Mouse (Mus musculus) E14TG2a.4 (cell line): ENCODE results near the gene Gm17079.
A peak's percentile ranks its signal among the peaks of the same experiment; 100 is the strongest.
"Not testable (repeated sequence)": the region's sequence is repeated elsewhere in the genome, so short reads cannot be mapped to it uniquely, and the experiment has no call there.

Experiments used
- H3K27me3 ChIP-seq: 2 replicates; pipeline ENCODE4 v1.6.1; 2014; ENCODE audit warnings: low read length, control low read depth; ENCODE audit not compliant: insufficient read depth
- H3K36me3 ChIP-seq: 2 replicates; pipeline ENCODE4 v1.6.1; 2014; ENCODE audit warnings: low read length, control low read depth; ENCODE audit not compliant: insufficient read depth
- H3K4me1 ChIP-seq: replicated peaks from 2 replicates; pipeline ENCODE4 v1.6.1; 2014; ENCODE audit warnings: low read depth, low read length, control low read depth
- H3K4me3 ChIP-seq: replicated peaks from 2 replicates; pipeline ENCODE4 v1.5.1; 2014; ENCODE audit warnings: mild to moderate bottlenecking, low read length
- H3K9me3 ChIP-seq: 2 replicates; pipeline ENCODE4 v1.6.1; 2014; ENCODE audit warnings: low read length, control low read depth
- CTCF ChIP-seq: conservative IDR thresholded peaks from 2 replicates; pipeline ENCODE4 v1.5.1; 2014; ENCODE audit warnings: low read length
- NANOG ChIP-seq: IDR thresholded peaks from 2 replicates; pipeline ENCODE4 v1.6.1; 2014; ENCODE audit warnings: borderline replicate concordance, low read length, mixed read lengths
- POU5F1 ChIP-seq: IDR thresholded peaks from 2 replicates; pipeline ENCODE4 v1.6.1; 2014; ENCODE audit warnings: low read length, borderline replicate concordance

Gene Gm17079

DNA sequence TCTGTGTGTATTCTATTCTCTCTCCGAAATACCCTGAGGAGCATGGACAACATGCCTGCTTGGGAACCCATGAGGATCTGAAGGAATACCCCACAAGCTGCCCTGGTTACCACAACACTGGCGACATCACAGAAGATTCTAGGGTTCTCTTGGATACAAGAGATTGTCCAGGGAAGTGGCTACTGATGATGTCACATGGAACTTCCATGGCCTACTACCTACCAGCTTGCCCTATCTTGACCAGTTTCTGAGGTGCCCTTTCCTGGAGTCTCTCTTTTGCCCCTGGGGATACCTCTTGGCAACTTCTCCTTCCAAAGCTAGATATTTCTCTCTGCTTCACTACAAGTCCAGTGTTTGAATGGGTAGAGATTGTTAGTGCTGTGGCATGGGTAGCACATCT is at the start of gene Gm17079:
TSS of gene Gm17079 (minus strand) at position 101 of the 400 bp plus-strand sequence.
- H3K9me3 ChIP-seq, H3K4me1 ChIP-seq, H3K27me3 ChIP-seq, H3K4me3 ChIP-seq, H3K36me3 ChIP-seq: not testable (repeated sequence)

DNA sequence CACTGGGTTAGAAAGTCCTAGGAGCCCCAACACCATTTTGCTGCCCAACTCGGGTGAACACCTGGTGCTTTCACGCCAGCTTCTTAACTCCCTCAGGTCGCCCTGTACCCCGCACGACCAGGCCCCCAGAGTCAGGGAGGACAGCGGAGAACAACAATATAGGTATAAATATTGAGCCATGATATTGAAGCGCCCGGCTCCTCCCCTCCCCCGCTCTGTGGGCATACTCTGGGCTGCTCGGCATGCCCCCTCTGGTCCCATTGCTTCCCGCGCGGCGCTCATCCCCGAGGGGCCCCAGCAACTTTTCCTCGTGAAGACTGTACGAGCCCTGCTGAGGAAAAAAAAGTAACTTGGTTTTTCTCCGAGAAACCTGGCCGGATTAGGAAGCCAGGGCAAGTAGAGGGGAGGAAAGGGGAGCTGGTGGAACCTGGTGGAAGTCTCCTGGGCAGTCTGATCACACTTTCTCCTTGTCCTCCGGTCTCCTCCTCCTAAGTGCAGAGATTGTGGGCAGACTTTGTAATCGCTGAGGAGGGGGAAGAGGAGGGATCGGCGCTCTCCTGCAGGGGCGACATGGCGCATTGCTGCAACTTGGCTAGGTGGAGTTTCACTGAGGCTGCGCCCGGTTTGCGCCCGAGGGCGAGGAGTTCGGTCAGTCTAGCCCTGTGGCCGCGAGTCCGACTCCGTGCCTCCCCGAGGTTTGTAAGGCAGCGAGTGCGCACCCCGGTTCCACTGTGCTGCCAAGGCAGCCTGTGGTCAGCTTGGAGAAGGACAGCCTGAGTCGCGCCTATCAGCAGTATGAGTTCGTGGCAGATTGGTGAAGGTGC is 45.3 kb upstream of the Gm17079 start:
- Histone ChIP-seq H3K9me3 (no peaks in the 10 kb centered on the region), H3K36me3 (no peaks in the 10 kb centered on the region), H3K27me3 (peaks cover 42% of the 10 kb centered on the region), H3K4me3 (peak overlapping the region; percentile 60), H3K4me1 (peaks cover 33% of the 10 kb centered on the region)
- TF ChIP-seq NANOG (no peak), CTCF (no peak), POU5F1 (no peak)

DNA sequence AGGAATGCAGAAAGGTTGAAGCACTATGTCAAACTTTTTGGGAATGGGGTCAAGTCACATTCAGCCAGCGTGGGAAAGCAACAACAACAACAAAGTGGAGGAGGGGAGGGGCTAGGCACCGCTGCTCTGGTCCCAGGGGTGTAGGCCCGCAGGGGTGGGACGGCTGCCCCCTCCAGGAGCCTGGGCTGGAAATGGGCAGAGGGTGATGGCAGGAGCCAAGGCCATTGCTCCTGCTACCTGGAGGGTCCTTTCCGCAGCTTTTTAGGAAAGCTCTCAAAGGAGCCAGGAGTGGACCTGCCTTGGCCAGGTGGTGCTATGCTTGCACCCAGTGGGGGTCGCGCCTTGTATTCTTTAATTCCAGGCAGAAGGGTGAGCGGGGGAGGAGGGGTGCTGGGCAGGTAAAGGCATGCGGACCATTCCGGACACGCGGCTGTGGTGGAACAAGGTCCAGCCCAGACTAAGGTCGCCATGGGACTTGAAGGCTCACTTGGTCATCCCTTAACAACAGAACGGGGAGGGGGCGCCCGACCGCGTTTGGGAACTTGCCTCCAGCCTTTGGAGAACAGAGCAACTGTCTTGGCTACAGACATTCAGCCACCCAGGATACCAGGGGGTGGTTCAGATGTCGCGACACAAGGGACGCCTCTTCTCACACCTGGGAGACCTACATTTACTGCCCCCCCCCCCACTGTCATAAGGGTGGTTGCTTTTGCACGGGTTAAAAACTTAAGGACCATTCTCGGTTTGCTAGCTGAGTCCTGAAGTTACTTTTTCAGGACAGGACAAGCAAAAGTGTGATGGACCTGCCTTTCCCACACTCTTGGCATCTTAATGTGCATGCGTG is 44.1 kb upstream of the Gm17079 start:
- no peaks in the 10 kb centered on the region for H3K36me3 ChIP-seq
- peak overlapping the region; percentile 49; the same call in 1 of the 2 replicates for H3K4me3 ChIP-seq
- no peaks in the 10 kb centered on the region for H3K9me3 ChIP-seq
- TF ChIP-seq POU5F1: no peak
- no peak for TF ChIP-seq CTCF
- TF ChIP-seq NANOG: no peak
- peaks cover 42% of the 10 kb centered on the region for H3K27me3 ChIP-seq
- peaks cover 33% of the 10 kb centered on the region for H3K4me1 ChIP-seq

DNA sequence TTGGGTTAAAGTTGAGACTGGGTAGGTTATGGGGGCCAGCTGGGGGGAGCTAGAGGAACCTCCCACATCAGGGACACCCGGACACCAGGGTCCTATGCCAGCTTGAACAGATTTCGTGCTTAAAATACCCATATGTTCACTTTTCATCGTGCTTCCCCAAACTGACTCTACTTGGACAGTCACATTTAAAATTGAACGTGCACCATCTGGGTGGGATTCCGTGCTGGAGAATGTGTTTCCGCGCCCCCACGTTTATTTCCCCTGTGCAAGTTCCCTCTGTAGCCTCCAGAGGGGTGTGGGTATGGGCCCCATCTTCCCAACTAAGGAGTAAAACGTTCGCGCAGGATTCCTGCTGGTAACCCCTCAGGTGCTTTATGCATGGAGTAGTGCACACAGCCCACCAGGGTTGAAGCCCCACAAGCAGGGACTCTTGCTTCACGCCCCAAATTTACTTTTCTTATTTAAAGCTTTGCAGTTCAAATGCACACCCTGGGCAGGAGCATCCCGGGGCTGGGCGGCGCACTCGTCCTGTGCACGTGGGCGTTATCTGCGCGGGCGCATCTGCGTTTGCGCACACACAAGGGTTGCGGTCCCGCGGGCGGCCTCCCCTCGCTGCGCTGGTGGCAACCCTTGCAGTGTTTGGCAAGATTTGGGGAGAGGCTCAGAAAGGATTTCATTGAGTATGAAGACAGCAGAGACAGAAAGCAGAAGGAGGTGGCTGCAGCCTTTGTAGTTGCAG is 43.3 kb upstream of the Gm17079 start:
- Histone ChIP-seq H3K4me1 (peaks cover 33% of the 10 kb centered on the region), H3K27me3 (peaks cover 42% of the 10 kb centered on the region), H3K9me3 (no peaks in the 10 kb centered on the region), H3K4me3 (peak overlapping the region; percentile 49), H3K36me3 (no peaks in the 10 kb centered on the region)
- TF ChIP-seq POU5F1 (no peak), NANOG (no peak), CTCF (peak; percentile 22; the same call in 1 of the 2 replicates)

DNA sequence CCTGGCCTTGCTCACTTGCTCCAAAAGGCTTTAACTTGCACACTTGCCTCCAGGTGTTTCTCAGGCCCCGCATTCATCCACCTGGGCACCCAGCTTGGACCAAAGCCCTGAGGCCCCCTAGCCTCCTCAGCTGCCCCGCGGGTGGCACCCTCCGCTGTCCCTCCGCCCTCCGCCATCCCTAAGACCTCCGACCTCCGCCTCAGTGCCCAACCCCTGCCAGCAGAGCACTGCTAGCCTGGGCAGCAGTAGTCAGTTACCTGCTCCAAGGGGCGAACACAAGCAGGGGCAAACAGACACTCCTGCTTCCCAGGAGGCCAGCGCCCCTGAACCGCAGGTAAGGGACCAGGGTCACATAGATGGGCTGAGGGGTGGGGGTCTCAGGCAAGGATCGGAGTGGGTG is 42.7 kb upstream of the Gm17079 start:
- Histone ChIP-seq H3K27me3 (peaks cover 42% of the 10 kb centered on the region), H3K4me3 (peak overlapping the region; percentile 49; the same call in 1 of the 2 replicates), H3K4me1 (peaks cover 33% of the 10 kb centered on the region), H3K9me3 (no peaks in the 10 kb centered on the region), H3K36me3 (no peaks in the 10 kb centered on the region)
- TF ChIP-seq POU5F1 (no peak), CTCF (no peak), NANOG (no peak)

DNA sequence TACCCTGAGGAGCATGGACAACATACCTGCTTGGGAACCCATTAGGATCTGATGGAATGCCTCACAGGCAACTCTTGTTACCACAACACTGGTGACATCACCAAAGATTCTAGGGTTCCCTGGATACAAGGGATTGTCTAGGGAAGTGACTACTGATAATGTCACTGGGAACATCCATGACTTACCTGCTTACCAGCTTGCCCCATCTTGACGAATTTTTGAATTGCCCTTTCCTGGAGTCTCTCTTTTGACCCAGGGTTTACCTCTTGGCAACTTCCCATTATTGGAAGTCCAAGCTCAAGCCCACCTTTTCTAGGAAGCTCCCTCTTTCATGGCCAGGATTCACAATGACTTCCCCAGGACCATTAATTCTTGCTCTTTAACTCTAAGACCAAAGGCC is 21.8 kb upstream of the Gm17079 start, which contains the start of gene Gm5800:
TSS of gene Gm5800 (minus strand) at position 101 of the 400 bp plus-strand sequence.
- H3K9me3 ChIP-seq: peaks cover 8% of the 10 kb centered on the region; the same call in 1 of the 2 replicates
- no peaks in the 10 kb centered on the region for H3K36me3 ChIP-seq
- no peak within 1 kb of the TSS for H3K4me3 ChIP-seq
- no peak for TF ChIP-seq NANOG
- no peak for TF ChIP-seq CTCF
- no peak for TF ChIP-seq POU5F1
- H3K27me3 ChIP-seq: no peaks in the 10 kb centered on the region
- no peaks in the 10 kb centered on the region for H3K4me1 ChIP-seq

DNA sequence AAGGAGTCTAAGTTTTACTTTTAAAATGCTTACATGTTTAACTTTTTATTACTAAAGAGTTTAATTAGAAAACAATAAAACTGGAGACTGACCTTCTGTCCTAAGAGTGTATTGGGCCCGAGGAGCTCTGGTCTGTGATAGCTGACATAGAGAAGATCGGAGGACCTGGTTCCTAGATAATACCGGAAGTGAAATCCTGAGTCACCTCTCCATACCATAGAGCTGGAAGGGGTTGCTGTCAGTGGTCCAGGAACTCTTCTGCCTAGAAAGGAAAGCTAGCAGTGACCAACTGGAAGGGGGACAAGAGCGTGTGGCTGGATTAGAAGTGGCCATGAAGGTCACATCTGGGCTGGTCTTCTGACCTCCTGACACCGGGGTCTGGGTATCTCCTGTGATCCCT is 18.0 kb downstream of the Gm17079 start:
- Histone ChIP-seq H3K36me3 (no peaks in the 10 kb centered on the region), H3K4me1 (no peaks in the 10 kb centered on the region)
- TF ChIP-seq CTCF (no peak), POU5F1 (no peak), NANOG (no peak)

More for the DNA sequence above, 18.0 kb downstream of the Gm17079 start:
- H3K4me3 ChIP-seq: no peak overlapping the region
- H3K9me3 ChIP-seq: no peaks in the 10 kb centered on the region
- H3K27me3 ChIP-seq: no peaks in the 10 kb centered on the region
